Mouse (Mus musculus): ENCODE results near the gene Snx29.
"Not testable (repeated sequence)": the region's sequence is repeated elsewhere in the genome, so short reads cannot be mapped to it uniquely, and the experiment has no call there.

The Snx29 gene

GRCm38 (mm10) chr16:11479605-11480004 is 156.9 kb downstream of the Snx29 start:
- in situ Hi-C loops (cut with MboI, MseI): loop anchor here (10.0 kb wide), 1 partner anchor 395 kb away; no protein-coding TSS in a partner anchor

- in situ Hi-C loops (cut with MboI, MseI): no loop called here
Observed at GRCm38 (mm10) chr16:11482189-11482588, 159.5 kb downstream of the Snx29 start.

DNA sequence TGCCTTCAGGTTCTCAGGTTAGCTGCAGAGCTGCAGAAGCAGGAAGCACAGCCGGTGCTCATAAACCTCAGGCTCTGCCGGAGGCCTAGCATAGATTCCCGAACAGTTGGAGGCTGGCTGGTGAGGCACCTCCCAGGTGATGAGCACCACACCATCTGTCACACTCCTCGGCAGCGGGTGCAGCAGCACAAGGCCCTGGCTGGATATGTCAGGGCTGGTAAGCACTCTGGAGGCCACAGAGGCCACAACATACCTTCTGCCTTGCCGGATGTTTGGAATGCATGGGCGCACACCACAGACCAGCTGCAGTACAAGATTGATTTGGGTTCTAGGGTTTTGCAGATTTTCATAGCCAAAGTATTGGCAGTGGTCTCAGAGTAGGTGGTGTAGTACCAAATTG is 172.2 kb downstream of the Snx29 start:
- in situ Hi-C loops (cut with MboI, MseI): no loop called here

GRCm38 (mm10) chr16:11495923-11496616 is 173.4 kb downstream of the Snx29 start:
- in situ Hi-C loops (cut with MboI, MseI): no loop called here

DNA sequence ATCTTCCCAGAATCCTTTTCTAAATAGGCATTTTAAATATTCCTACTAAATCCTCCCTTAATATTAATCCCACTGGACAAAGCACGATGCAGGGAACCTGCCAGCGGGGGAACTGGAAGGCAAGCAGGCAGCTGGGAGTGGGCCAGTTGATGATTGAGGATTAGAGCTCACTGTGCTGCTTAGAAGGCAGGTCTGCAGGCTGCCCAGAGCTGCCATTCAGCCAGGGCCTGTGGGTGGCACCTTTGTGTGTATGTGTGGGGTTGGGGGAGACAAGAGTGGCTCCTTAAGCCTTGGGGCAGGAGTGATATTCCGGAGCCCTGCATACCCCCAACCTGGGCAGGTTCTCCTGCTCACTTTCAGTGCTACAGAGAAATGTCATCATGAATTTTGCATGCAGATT is 174.0 kb downstream of the Snx29 start:
- in situ Hi-C loops (cut with MboI, MseI): no loop called here

DNA sequence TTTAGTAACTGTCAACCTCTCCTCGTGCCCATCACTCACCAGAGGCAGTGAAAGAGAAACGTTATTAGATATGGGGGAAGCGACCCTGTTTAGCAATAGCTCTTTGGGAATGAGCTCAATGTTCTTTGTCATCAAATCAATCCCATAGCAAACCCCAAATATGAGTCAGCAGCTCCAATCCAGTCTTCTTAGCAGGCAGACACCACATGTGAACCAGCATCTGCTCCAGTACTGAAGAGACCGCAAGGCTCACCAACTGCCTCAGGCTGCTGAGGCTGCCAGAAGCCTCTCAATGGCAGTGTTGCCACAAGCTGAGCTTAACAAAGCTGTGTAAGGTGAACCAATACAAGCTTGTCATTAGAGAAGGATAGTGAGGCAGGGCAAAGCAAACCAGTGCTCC is 177.4 kb downstream of the Snx29 start:
- in situ Hi-C loops (cut with MboI, MseI): no loop called here

DNA sequence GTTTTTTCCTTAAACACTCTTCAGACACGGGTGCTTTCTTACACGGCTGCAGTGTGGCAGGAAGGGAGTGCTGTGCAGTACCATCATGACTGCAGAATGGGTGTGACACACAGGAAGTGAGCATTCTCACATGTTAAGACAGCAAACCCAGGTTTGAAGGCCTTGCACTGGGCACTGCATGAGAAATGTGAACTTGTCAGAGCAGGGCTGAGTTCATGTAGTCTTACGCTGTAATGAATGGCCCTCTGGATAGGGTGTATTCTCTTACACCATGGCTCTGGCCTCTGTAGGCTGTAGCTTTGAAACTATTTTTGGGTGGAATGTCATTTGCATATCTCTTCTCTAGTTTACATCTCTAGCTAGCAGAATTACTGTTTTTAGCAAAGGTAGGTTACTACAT is 178.4 kb downstream of the Snx29 start:
- in situ Hi-C loops (cut with MboI, MseI): no loop called here

GRCm38 (mm10) chr16:11501611-11502010 is 178.9 kb downstream of the Snx29 start:
- in situ Hi-C loops (cut with MboI, MseI): no loop called here

- in situ Hi-C loops (cut with MboI, MseI): no loop called here
Observed at GRCm38 (mm10) chr16:11504666-11505491, 182.2 kb downstream of the Snx29 start.

- in situ Hi-C loops (cut with MboI, MseI): no loop called here
Observed at GRCm38 (mm10) chr16:11505492-11506176, 182.9 kb downstream of the Snx29 start.

DNA sequence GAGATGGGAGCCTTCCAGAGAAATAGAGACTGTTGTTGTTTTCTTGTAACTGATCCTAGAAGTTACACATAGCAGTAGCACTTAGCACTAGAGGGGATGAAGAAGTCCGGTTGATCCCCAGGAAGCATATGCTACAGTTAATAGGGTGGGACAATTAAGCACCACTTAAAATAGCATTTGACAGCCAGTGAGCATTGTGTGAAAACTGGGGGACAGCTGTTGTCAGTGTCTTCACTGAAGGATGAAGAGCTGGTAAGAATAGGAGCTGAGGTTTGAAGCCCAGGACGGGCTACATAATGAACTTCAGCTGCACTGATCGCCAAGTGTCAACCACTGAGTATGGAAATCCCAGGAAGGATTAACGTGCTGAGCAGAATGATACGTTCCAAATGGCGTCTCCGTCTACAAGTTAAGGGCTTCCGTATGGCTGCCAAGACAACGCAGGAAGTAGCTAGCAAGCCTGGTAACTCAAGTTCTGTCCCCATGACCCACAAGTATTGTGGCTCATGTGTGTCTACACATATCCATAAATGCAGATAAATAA is 184.6 kb downstream of the Snx29 start:
- in situ Hi-C loops (cut with MboI, MseI): no loop called here

GRCm38 (mm10) chr16:11508341-11508740 is 185.6 kb downstream of the Snx29 start:
- in situ Hi-C loops (cut with MboI, MseI): no loop called here

DNA sequence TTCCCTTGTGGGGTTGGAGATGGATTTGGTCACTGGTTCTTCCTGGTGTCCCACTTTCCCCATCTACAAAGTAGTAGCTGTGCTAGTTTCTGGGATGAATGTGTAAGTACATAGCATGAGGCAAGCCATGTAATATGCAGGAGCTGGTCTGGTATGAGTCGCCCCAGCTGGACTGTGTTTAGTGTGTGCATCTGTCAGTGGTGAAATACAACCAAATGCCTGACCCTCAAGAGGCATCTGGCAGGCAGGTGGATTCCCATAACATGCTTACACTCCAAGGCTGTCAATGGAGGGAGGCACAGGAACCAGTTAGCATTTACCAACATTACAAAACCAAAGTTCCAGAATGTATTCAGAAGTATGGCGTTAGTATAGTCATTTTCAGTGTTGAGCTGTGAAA is 187.7 kb downstream of the Snx29 start:
- in situ Hi-C loops (cut with MboI, MseI): no loop called here

GRCm38 (mm10) chr16:11510854-11511253 is 188.1 kb downstream of the Snx29 start:
- in situ Hi-C loops (cut with MboI, MseI): no loop called here

DNA sequence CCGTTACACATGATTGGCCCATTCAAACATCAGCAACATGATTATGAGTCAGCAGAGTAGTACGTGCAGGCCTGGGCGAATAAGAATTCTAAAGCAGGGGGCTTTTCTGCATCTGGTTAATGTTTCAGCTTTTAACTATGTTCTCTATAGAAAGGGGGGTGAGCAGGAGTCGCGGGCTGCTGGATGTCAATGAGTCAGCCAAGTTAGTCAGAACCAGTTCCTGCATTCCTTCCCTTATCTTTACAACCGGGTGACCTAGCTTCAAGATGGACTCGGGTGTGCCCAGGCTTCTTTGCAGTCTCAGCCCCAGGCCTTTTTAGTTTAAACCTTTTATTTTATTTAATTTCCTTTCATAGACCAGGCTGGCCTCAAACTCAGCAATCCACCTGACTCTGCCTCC is 189.0 kb downstream of the Snx29 start:
- in situ Hi-C loops (cut with MboI, MseI): not testable (repeated sequence)

- in situ Hi-C loops (cut with MboI, MseI): no loop called here
Observed at GRCm38 (mm10) chr16:11516681-11517080, 194.0 kb downstream of the Snx29 start.

GRCm38 (mm10) chr16:11517385-11517784 is 194.7 kb downstream of the Snx29 start:
- in situ Hi-C loops (cut with MboI, MseI): no loop called here

DNA sequence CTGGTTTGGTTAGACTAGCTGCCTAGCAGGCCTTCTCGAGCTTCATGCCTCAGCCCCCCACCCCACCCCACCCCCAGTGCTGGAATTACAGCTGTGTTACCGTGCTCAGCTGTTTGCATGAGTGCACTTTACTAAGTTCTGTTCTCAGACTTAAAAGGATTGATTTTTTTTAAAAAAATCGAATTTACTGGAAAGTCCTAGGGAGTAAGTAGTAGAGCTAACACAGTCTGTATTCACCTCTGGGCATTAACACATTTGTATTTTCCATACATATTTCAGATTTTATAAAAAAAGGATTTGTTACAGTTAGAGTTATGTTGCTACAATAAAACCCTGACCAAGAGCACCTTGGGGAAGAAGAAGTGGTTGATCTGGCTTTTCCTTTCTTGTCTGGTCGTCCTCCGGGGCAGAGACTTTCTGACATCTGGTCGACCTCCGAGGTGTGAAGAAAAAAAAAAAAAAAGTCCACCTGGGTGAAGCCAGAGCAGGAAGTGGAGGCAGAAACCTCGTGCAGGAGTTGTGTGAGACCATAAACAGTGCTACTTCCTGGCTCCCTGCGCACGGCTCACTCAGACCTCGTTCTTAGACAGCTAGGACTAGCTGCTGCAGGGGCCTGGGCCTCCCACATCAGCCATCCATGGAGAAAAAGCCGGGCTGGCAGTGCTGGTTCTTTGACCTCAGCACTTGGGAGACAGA is 196.2 kb downstream of the Snx29 start:
- in situ Hi-C loops (cut with MboI, MseI): no loop called here

- in situ Hi-C loops (cut with MboI, MseI): no loop called here
Observed at GRCm38 (mm10) chr16:11526104-11526786, 203.5 kb downstream of the Snx29 start.

DNA sequence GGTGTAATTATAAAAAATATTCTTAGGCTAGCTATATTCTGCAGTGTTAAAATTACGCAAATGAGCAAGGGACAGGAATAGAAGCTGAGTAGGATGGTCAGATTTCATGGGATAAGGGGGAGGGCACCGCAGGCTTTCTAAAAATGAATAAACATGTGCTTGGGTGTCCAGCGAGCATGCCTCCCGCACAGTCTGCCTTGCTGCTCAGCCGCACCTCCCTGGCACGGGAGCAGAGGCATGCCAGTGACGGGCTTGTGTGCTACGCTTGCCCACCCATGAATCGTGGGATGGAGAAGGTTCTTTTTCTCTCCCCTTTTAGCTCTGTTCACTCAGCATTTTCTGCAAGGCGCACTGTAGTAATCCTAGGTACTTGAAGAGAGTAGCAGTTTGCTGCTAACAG is 204.3 kb downstream of the Snx29 start:
- in situ Hi-C loops (cut with MboI, MseI): no loop called here

Measured in T-helper 2 cell (primary cell).